Mouse (Mus musculus) G1E (cell line): ENCODE results near the gene Abca3.

Experiments
- CTCF ChIP-seq: IDR thresholded peaks from 2 replicates; pipeline ENCODE4 v1.5.1; 2012; ENCODE audit warnings: low read depth, low read length, inconsistent platforms, mixed read lengths
- GATA1 ChIP-seq: IDR thresholded peaks from 2 replicates; pipeline ENCODE4 v1.6.1; 2012; ENCODE audit warnings: borderline replicate concordance, low read length, inconsistent platforms, mixed read lengths
- GATA2 ChIP-seq: IDR thresholded peaks from 2 replicates; pipeline ENCODE4 v1.6.1; 2012; ENCODE audit warnings: low read depth, low read length, inconsistent platforms, borderline replicate concordance
- TAL1 ChIP-seq: conservative IDR thresholded peaks from 2 replicates; pipeline ENCODE4 v1.6.1; 2012; ENCODE audit warnings: low read depth, low read length, inconsistent platforms, mixed read lengths

GRCm38 (mm10) chr17:24327656-24328055 is 24.1 kb upstream of the Abca3 start:
- TF ChIP-seq CTCF (no peak), GATA1 (no peak), TAL1 (no peak), GATA2 (no peak)
